Mouse (Mus musculus): ENCODE results near the gene Synrg. TPM values are rescaled to one million over a fixed set of nuclear protein-coding genes. Genes with fewer than 3 reads are reported as not detected.

Gene Synrg
- polyA plus RNA-seq, 1 experiment from 2014 or later: 10.2 TPM

- WGBS (ENCODE audit: insufficient replicate concordance): 64% methylated on average over 10 of the region's 10 CpGs
Measured at GRCm38 (mm10) chr11:84053524-84054163, 89.4 kb downstream of the Synrg start.

GRCm38 (mm10) chr11:84057418-84057817 is 93.2 kb downstream of the Synrg start:
- no peaks in the 10 kb centered on the region for H3K9me3 ChIP-seq (replicated peaks)
- H3K4me2 ChIP-seq: no peak overlapping the region
- no peak for ATAC-seq
- H3K36me3 ChIP-seq: no peaks in the 10 kb centered on the region
- H3K27ac ChIP-seq: no peak overlapping the region
- no peak overlapping the region for H3K4me3 ChIP-seq
- no peaks in the 10 kb centered on the region for H3K4me1 ChIP-seq
- H3K27me3 ChIP-seq (replicated peaks): no peaks in the 10 kb centered on the region; the same call in 1 of the 2 replicates
- H3K9ac ChIP-seq: no peak overlapping the region
- WGBS (ENCODE audit: insufficient replicate concordance): 66% methylated on average over 2 of the region's 2 CpGs

More at GRCm38 (mm10) chr11:84053524-84054163, 89.4 kb downstream of the Synrg start:
- Histone ChIP-seq H3K9ac (no peak overlapping the region), H3K27me3 (replicated peaks) (peaks cover 3% of the 10 kb centered on the region), H3K27ac (no peak overlapping the region), H3K4me3 (no peak overlapping the region), H3K4me2 (no peak overlapping the region), H3K4me1 (no peaks in the 10 kb centered on the region), H3K9me3 (replicated peaks) (no peaks in the 10 kb centered on the region), H3K36me3 (no peaks in the 10 kb centered on the region)
- ATAC-seq: no peak

- Histone ChIP-seq H3K9me3 (replicated peaks) (no peaks in the 10 kb centered on the region), H3K4me3 (no peak overlapping the region), H3K4me2 (no peak overlapping the region), H3K9ac (no peak overlapping the region), H3K4me1 (no peaks in the 10 kb centered on the region), H3K27me3 (replicated peaks) (peaks cover 13% of the 10 kb centered on the region), H3K36me3 (no peaks in the 10 kb centered on the region), H3K27ac (no peak overlapping the region)
- no peak for ATAC-seq
- WGBS (ENCODE audit: insufficient replicate concordance): 71% methylated on average over 2 of the region's 2 CpGs
Measured at GRCm38 (mm10) chr11:84059784-84060183, 95.6 kb downstream of the Synrg start.

DNA sequence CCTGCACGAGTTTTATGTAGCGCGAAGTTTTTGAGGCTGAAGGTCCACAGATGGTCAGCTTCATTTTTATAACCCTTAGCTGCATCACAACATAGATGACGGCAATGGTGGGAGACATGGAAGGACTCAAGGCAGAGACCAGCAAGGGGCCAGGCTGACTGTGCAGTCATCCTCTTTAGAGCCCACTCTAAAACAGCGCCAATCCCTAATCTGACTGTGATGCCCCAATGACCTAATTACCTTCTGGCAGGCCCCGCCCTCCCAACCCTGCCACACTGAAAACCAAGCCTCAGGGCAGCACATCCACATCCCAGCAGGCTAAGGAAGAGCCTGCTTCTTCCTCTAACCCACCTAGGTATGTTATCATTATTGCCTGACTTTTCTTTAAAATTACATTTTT is 96.4 kb downstream of the Synrg start:
- no peak overlapping the region for H3K27ac ChIP-seq
- no peak overlapping the region for H3K4me2 ChIP-seq
- H3K27me3 ChIP-seq (replicated peaks): peaks cover 17% of the 10 kb centered on the region
- H3K9ac ChIP-seq: no peak overlapping the region
- 71% methylated on average over 6 of the region's 6 CpGs for WGBS (ENCODE audit: insufficient replicate concordance)
- H3K36me3 ChIP-seq: no peaks in the 10 kb centered on the region
- no peak overlapping the region for H3K4me3 ChIP-seq
- no peak for ATAC-seq
- H3K9me3 ChIP-seq (replicated peaks): no peaks in the 10 kb centered on the region
- H3K4me1 ChIP-seq: peaks cover under 1% of the 10 kb centered on the region; the same call in 1 of the 2 replicates

GRCm38 (mm10) chr11:84061881-84062280 is 97.7 kb downstream of the Synrg start:
- H3K4me3 ChIP-seq: no peak overlapping the region
- H3K9me3 ChIP-seq (replicated peaks): no peaks in the 10 kb centered on the region
- no peak overlapping the region for H3K9ac ChIP-seq
- ATAC-seq: no peak
- no peaks in the 10 kb centered on the region for H3K36me3 ChIP-seq
- 75% methylated on average over 2 of the region's 2 CpGs for WGBS (ENCODE audit: insufficient replicate concordance)
- H3K27me3 ChIP-seq (replicated peaks): peaks cover 29% of the 10 kb centered on the region
- no peak overlapping the region for H3K4me2 ChIP-seq
- H3K4me1 ChIP-seq: peaks cover 9% of the 10 kb centered on the region
- no peak overlapping the region for H3K27ac ChIP-seq

DNA sequence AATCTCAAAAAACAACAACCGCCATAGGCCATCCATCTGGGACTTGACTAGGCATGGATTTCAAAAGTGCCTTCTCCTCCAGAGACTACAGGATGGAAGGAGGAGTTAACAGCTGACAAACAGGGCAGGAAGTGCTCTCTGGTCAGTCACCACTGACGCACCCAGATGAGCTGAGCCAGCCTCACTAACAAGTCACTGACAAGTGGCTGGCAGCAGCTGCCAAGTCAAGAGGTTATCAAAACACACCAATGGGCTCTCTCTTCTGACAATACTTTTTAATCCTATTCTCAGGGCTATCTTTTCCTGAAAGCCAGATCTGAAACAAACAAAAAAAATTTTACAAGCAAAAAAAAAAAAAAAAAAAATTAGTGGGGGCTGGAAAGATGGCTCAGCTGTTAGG is 98.6 kb downstream of the Synrg start:
- H3K4me3 ChIP-seq: no peak overlapping the region
- no peak overlapping the region for H3K4me2 ChIP-seq
- ATAC-seq: no peak
- H3K36me3 ChIP-seq: no peaks in the 10 kb centered on the region
- peaks cover 16% of the 10 kb centered on the region for H3K4me1 ChIP-seq
- no peak overlapping the region for H3K27ac ChIP-seq
- no peaks in the 10 kb centered on the region for H3K9me3 ChIP-seq (replicated peaks)
- no peak overlapping the region for H3K9ac ChIP-seq
- peaks cover 39% of the 10 kb centered on the region for H3K27me3 ChIP-seq (replicated peaks)
- 30% methylated on average over 2 of the region's 2 CpGs for WGBS (ENCODE audit: insufficient replicate concordance)

- peaks cover 25% of the 10 kb centered on the region for H3K4me1 ChIP-seq
- H3K36me3 ChIP-seq: no peaks in the 10 kb centered on the region
- peaks cover 48% of the 10 kb centered on the region for H3K27me3 ChIP-seq (replicated peaks)
- no peak overlapping the region for H3K4me3 ChIP-seq
- H3K9me3 ChIP-seq (replicated peaks): no peaks in the 10 kb centered on the region
- 70% methylated on average over 3 of the region's 3 CpGs for WGBS (ENCODE audit: insufficient replicate concordance)
- no peak for ATAC-seq
- no peak overlapping the region for H3K4me2 ChIP-seq
- H3K9ac ChIP-seq: no peak overlapping the region
- H3K27ac ChIP-seq: no peak overlapping the region
Measured at GRCm38 (mm10) chr11:84063631-84064209, 99.5 kb downstream of the Synrg start.

GRCm38 (mm10) chr11:84066071-84066481 is 101.8 kb downstream of the Synrg start:
- peaks cover 30% of the 10 kb centered on the region for H3K4me1 ChIP-seq
- H3K36me3 ChIP-seq: no peaks in the 10 kb centered on the region
- H3K27ac ChIP-seq: no peak overlapping the region
- H3K27me3 ChIP-seq (replicated peaks): peaks cover 71% of the 10 kb centered on the region
- H3K9ac ChIP-seq: no peak overlapping the region
- H3K4me3 ChIP-seq: no peak overlapping the region
- WGBS (ENCODE audit: insufficient replicate concordance): 8% methylated on average over 11 of the region's 11 CpGs
- H3K4me2 ChIP-seq: peak overlapping the region; percentile 19; the same call in 1 of the 2 replicates
- no peaks in the 10 kb centered on the region for H3K9me3 ChIP-seq (replicated peaks)
- no peak for ATAC-seq

DNA sequence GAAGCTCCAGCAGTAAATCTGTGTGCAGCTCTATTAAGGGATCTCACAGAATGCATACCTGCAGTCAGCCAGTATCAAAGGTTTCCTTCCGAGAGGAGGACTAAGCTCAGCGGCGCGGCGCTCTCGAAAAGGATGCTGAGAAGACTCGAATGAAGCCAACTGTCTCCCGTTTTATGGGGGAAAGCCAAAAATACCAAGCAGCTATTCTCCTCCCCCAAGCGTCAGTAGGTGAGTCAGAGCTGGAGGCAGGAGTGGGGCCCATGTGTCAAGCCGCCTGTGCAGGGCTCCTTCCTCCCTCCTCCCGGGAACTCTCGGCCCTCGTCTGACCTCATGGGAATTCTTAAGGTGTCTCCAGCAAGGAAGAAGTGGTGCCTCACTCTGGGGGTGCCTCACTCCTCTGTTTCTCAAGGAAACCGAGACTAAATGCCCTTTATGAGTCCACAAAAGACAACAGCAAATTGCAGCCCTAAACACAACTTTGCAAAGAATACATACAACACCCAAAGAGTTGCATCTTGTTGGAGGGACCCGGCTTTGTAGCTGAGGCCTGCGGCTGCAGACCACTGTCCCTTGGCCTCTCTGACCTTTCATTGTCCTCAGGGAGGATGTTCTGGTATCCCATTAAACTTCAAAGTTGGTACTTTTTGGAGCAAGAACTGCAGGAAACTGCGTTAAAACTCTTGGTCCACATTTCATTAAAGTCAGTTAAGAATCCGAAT is 102.9 kb downstream of the Synrg start:
- Histone ChIP-seq H3K27ac (no peak overlapping the region), H3K27me3 (replicated peaks) (peaks cover 75% of the 10 kb centered on the region), H3K4me1 (peaks cover 30% of the 10 kb centered on the region), H3K4me3 (peak overlapping the region; percentile 62), H3K4me2 (peak overlapping the region; percentile 87; the same call in 1 of the 2 replicates), H3K9ac (no peak overlapping the region), H3K36me3 (no peaks in the 10 kb centered on the region), H3K9me3 (replicated peaks) (no peaks in the 10 kb centered on the region)
- no peak for ATAC-seq
- WGBS (ENCODE audit: insufficient replicate concordance): 13% methylated on average over 18 of the region's 18 CpGs

- Histone ChIP-seq H3K4me2 (peak overlapping the region; percentile 87), H3K27me3 (replicated peaks) (peaks cover 75% of the 10 kb centered on the region), H3K36me3 (no peaks in the 10 kb centered on the region), H3K27ac (no peak overlapping the region), H3K9ac (peak overlapping the region; percentile 41), H3K9me3 (replicated peaks) (no peaks in the 10 kb centered on the region), H3K4me1 (peaks cover 30% of the 10 kb centered on the region), H3K4me3 (peak overlapping the region; percentile 62)
- ATAC-seq: no peak
- WGBS (ENCODE audit: insufficient replicate concordance): 5% methylated on average over 21 of the region's 21 CpGs
Measured at GRCm38 (mm10) chr11:84067720-84068190, 103.5 kb downstream of the Synrg start.

DNA sequence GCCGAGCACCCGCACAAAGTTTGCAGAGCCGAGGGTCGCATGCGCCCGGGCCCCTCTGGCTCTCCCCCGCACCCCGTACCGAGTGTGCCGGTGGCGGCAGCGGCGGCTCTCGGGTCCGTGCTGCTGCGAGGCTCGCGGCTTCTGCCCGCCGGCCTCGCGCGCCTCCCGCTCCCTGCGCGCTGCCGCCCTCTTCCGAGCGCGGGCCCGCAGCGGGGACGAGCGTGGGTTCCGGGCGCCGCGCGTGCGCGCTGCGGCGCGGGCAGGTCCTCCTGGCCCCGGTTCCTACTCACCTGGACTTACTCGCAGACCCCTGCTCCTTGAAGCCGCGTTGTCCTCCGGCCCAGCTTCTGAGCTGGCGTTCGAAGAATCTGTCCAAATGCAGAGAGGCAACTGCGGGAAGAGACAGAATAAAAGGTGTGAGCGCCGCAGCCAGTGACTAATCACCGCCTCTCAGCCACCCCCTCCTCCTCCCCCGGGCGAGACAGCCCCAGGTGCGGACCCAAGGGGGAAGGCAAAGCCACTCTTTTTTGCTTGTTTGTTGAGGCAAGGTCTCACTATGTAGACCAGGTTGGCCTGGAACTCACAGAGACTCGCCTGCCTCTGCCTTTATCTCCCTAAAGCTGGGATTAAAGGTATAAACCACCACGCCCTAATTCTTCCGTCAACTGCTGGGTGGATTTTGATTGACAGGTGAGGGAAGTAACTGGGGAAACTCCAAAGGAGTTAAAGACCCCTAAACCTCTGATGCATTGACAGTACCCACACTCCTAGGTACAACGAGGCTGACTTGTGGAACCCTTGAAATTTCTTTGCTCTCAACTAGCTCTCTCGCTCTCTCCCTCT is 104.2 kb downstream of the Synrg start:
- Histone ChIP-seq H3K9ac (peak overlapping the region; percentile 41), H3K36me3 (no peaks in the 10 kb centered on the region), H3K27ac (no peak overlapping the region), H3K9me3 (replicated peaks) (no peaks in the 10 kb centered on the region), H3K4me3 (peak overlapping the region; percentile 62), H3K27me3 (replicated peaks) (peaks cover 78% of the 10 kb centered on the region), H3K4me1 (peaks cover 30% of the 10 kb centered on the region), H3K4me2 (peak overlapping the region; percentile 87)
- 1% methylated on average over 63 of the region's 63 CpGs for WGBS (ENCODE audit: insufficient replicate concordance)
- ATAC-seq: peak; percentile 44; the same call in 1 of the 2 replicates

All from liver, embryonic 12.5 days (tissue).